Mouse (Mus musculus): ENCODE data around the gene Cox4i1. TPM values are rescaled to one million over a fixed set of nuclear protein-coding genes. Genes with fewer than 3 reads are reported as not detected.
A peak's percentile ranks its signal among the peaks of the same experiment; 100 is the strongest.

Gene Cox4i1
- polyA plus RNA-seq, 2 experiments: 573 to 701 TPM

GRCm38 (mm10) chr8:120623608-120624007 is 44.4 kb upstream of the Cox4i1 start:
- WGBS (ENCODE audit: insufficient replicate concordance): 25% methylated on average over 2 of the region's 2 CpGs
- H3K27ac ChIP-seq: no peak overlapping the region
- H3K27me3 ChIP-seq (ENCODE audit: control insufficient read depth, insufficient read depth, low read length): no peaks in the 10 kb centered on the region
- TF ChIP-seq CTCF (IDR thresholded peaks at IDR 0.05; ENCODE audit: low read depth) (no peak), EP300 (IDR thresholded peaks at IDR 0.05; ENCODE audit: low read depth) (no peak)
- no peak for DNase-seq (ENCODE audit: low read depth in 3 of 3, low spot score in 3 of 3)
- no peak overlapping the region for H3K4me2 ChIP-seq (ENCODE audit: low read depth)
- H3K9me3 ChIP-seq (ENCODE audit: control insufficient read depth, low read length): no peaks in the 10 kb centered on the region
- peak; percentile 47; the same call in 1 of the 2 replicates for ATAC-seq (ENCODE audit: insufficient read depth)
- no peak overlapping the region for H3K4me3 ChIP-seq (ENCODE audit: insufficient read depth in 1 of 2, low read depth in 2 of 2, low read length in 2 of 2)
- peaks cover 0 to 10% of the 10 kb centered on the region in 2 experiments; a peak in 1 of 4 replicates for H3K4me1 ChIP-seq (replicated peaks; ENCODE audit: control insufficient read depth in 2 of 2, insufficient read depth in 2 of 2, low read length in 1 of 2)
- no peaks in the 10 kb centered on the region for H3K36me3 ChIP-seq (replicated peaks; ENCODE audit: control insufficient read depth, insufficient read depth, low read depth)
- no peak overlapping the region for H3K9ac ChIP-seq (replicated peaks)

DNA sequence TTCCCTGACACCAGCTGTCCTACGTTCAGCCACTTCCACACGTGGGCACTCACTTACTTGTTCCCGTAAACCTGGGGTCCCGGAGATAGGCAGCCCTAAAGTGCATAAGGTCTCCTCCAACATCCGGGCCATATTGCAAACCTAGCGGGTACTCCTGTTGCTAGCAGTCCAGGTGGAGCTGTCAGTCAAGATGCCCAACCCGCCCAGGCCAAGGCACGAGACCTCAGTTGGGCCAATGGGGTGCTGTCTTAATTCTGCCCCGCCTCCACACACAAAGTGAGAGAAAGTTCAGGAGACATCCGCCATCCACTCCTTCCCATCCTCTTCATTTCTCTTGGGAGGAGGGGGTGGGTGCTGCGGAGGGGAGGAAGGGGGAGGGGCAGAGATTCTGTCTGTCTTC is 41.6 kb upstream of the Cox4i1 start:
- peaks cover 0 to 10% of the 10 kb centered on the region in 2 experiments; a peak in 1 of 4 replicates for H3K4me1 ChIP-seq (replicated peaks; ENCODE audit: control insufficient read depth in 2 of 2, insufficient read depth in 2 of 2, low read length in 1 of 2)
- H3K27me3 ChIP-seq (ENCODE audit: control insufficient read depth, insufficient read depth, low read length): no peaks in the 10 kb centered on the region
- ATAC-seq (ENCODE audit: insufficient read depth) (no peak), DNase-seq (ENCODE audit: low read depth in 3 of 3, low spot score in 3 of 3) (no peak)
- no peak overlapping the region for H3K4me3 ChIP-seq (ENCODE audit: insufficient read depth in 1 of 2, low read depth in 2 of 2, low read length in 2 of 2)
- 63% methylated on average over 11 of the region's 11 CpGs for WGBS (ENCODE audit: insufficient replicate concordance)
- H3K4me2 ChIP-seq (ENCODE audit: low read depth): no peak overlapping the region
- H3K27ac ChIP-seq: no peak overlapping the region
- no peaks in the 10 kb centered on the region for H3K36me3 ChIP-seq (replicated peaks; ENCODE audit: control insufficient read depth, insufficient read depth, low read depth)
- H3K9ac ChIP-seq (replicated peaks): no peak overlapping the region
- H3K9me3 ChIP-seq (ENCODE audit: control insufficient read depth, low read length): no peaks in the 10 kb centered on the region
- TF ChIP-seq EP300 (IDR thresholded peaks at IDR 0.05; ENCODE audit: low read depth) (no peak), CTCF (IDR thresholded peaks at IDR 0.05; ENCODE audit: low read depth) (no peak)

- H3K36me3 ChIP-seq (replicated peaks; ENCODE audit: control insufficient read depth, insufficient read depth, low read depth): no peaks in the 10 kb centered on the region
- WGBS (ENCODE audit: insufficient replicate concordance): 77% methylated on average over 5 of the region's 5 CpGs
- ATAC-seq (ENCODE audit: insufficient read depth): no peak
Observed at GRCm38 (mm10) chr8:120627298-120627697, 40.7 kb upstream of the Cox4i1 start.

DNA sequence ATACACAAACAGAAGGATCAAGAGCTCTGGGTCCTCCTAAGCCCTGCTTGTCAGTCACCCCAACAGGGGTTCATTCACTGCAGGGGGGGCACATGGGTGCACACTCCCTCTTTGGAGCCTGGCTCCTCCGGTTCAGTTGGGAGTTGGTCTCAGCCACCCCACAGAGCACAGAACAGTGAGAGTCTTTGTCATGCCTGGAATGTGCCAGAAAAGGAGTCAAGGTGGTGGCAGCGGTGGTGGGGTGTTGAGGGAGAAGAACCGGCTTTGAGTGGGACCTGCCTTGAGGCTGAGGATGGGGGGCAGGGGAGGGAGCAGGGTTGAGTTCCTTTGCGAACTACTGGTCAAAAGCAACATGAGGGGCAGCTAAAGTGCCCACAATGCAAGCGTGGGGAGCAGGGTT is 38.0 kb upstream of the Cox4i1 start:
- H3K27ac ChIP-seq: no peak overlapping the region
- WGBS (ENCODE audit: insufficient replicate concordance): 56% methylated on average over 5 of the region's 5 CpGs
- H3K27me3 ChIP-seq (ENCODE audit: control insufficient read depth, insufficient read depth, low read length): peaks cover 21% of the 10 kb centered on the region
- H3K36me3 ChIP-seq (replicated peaks; ENCODE audit: control insufficient read depth, insufficient read depth, low read depth): no peaks in the 10 kb centered on the region
- no peaks in the 10 kb centered on the region for H3K4me1 ChIP-seq (replicated peaks; ENCODE audit: control insufficient read depth in 2 of 2, insufficient read depth in 2 of 2, low read length in 1 of 2)
- ATAC-seq (ENCODE audit: insufficient read depth) (no peak), DNase-seq (ENCODE audit: low read depth in 3 of 3, low spot score in 3 of 3) (no peak)
- no peak overlapping the region for H3K9ac ChIP-seq (replicated peaks)
- TF ChIP-seq EP300 (IDR thresholded peaks at IDR 0.05; ENCODE audit: low read depth): no peak
- TF ChIP-seq CTCF (IDR thresholded peaks at IDR 0.05; ENCODE audit: low read depth): no peak
- no peaks in the 10 kb centered on the region for H3K9me3 ChIP-seq (ENCODE audit: control insufficient read depth, low read length)
- no peak overlapping the region for H3K4me2 ChIP-seq (ENCODE audit: low read depth)
- no peak overlapping the region for H3K4me3 ChIP-seq (ENCODE audit: insufficient read depth in 1 of 2, low read depth in 2 of 2, low read length in 2 of 2)

More at GRCm38 (mm10) chr8:120627298-120627697, 40.7 kb upstream of the Cox4i1 start:
- Histone ChIP-seq H3K27me3 (ENCODE audit: control insufficient read depth, insufficient read depth, low read length) (no peaks in the 10 kb centered on the region; the same call in 1 of the 2 replicates), H3K4me3 (ENCODE audit: insufficient read depth in 1 of 2, low read depth in 2 of 2, low read length in 2 of 2) (no peak overlapping the region), H3K9me3 (ENCODE audit: control insufficient read depth, low read length) (no peaks in the 10 kb centered on the region), H3K27ac (no peak overlapping the region), H3K9ac (replicated peaks) (no peak overlapping the region), H3K4me1 (replicated peaks; ENCODE audit: control insufficient read depth in 2 of 2, insufficient read depth in 2 of 2, low read length in 1 of 2) (peaks cover 0 to 6% of the 10 kb centered on the region in 2 experiments; a peak in 1 of 4 replicates), H3K4me2 (ENCODE audit: low read depth) (no peak overlapping the region)
- DNase-seq (ENCODE audit: low read depth in 3 of 3, low spot score in 3 of 3): no peak
- no peak for TF ChIP-seq CTCF (IDR thresholded peaks at IDR 0.05; ENCODE audit: low read depth)
- TF ChIP-seq EP300 (IDR thresholded peaks at IDR 0.05; ENCODE audit: low read depth): no peak

GRCm38 (mm10) chr8:120630848-120631247 is 37.2 kb upstream of the Cox4i1 start:
- Histone ChIP-seq H3K4me1 (replicated peaks; ENCODE audit: control insufficient read depth in 2 of 2, insufficient read depth in 2 of 2, low read length in 1 of 2) (no peaks in the 10 kb centered on the region), H3K27ac (no peak overlapping the region), H3K9ac (replicated peaks) (no peak overlapping the region), H3K27me3 (ENCODE audit: control insufficient read depth, insufficient read depth, low read length) (peaks cover 24% of the 10 kb centered on the region), H3K4me3 (ENCODE audit: insufficient read depth in 1 of 2, low read depth in 2 of 2, low read length in 2 of 2) (no peak overlapping the region), H3K9me3 (ENCODE audit: control insufficient read depth, low read length) (no peaks in the 10 kb centered on the region), H3K36me3 (replicated peaks; ENCODE audit: control insufficient read depth, insufficient read depth, low read depth) (no peaks in the 10 kb centered on the region), H3K4me2 (ENCODE audit: low read depth) (no peak overlapping the region)
- 20% methylated on average over 6 of the region's 6 CpGs for WGBS (ENCODE audit: insufficient replicate concordance)
- DNase-seq (ENCODE audit: low read depth in 3 of 3, low spot score in 3 of 3) (no peak), ATAC-seq (ENCODE audit: insufficient read depth) (no peak)
- no peak for TF ChIP-seq EP300 (IDR thresholded peaks at IDR 0.05; ENCODE audit: low read depth)
- no peak for TF ChIP-seq CTCF (IDR thresholded peaks at IDR 0.05; ENCODE audit: low read depth)
